Mouse (Mus musculus) cerebellum, postnatal 36 days (tissue): ENCODE data around the gene Pias3.
"Not testable (repeated sequence)": the region's sequence is repeated elsewhere in the genome, so short reads cannot be mapped to it uniquely, and the experiment has no call there.

Source experiments
- DNase-seq, 2 experiments: peaks; one replicate each; pipeline ENCODE4 v3.0.0; 2021 to 2022; ENCODE audit warnings: mixed read lengths in 2 of 2

The Pias3 gene

GRCm38 (mm10) chr3:96730785-96731184 is 34.6 kb downstream of the Pias3 start:
- no peak for DNase-seq

- DNase-seq: no peak
These were observed 37.8 kb downstream of the Pias3 start for GRCm38 (mm10) chr3:96733984-96734383.

- DNase-seq: no peak
These were observed 39.0 kb downstream of the Pias3 start for GRCm38 (mm10) chr3:96735200-96735599.

DNA sequence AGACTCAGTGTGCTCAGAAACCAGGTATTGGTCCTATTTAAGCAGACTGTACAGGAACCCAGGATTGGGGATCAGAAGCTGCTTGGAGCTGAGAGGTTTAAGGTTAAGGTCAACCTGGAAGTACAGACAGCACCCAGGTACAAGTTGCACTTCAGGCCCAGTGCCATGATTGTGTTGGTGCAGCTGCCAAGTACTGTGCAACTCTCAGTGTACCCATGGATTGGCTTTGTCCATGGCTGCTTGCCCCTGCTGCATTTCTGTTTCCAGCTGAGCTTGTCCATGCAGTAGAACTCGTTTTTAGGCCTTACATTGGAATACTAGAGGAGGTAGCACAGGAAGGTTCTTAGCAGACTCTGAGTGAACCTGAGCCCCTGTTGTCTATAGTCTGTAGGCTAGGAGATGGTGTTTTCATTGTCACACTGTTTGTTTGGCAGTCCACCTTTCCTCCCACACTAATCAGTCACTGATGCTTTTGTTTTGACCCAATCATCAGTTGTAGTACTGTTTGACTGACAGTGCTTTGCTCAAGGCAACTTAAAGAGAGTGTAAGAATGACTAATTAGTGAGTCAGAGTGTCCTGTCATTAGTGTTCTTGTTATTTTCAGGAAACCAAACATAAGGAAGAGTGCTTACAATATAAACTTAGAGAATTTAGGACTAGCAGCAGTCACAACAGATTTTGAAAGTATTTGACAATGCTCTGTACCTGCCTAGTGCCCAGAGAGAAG is 41.0 kb downstream of the Pias3 start:
- DNase-seq: no peak

DNA sequence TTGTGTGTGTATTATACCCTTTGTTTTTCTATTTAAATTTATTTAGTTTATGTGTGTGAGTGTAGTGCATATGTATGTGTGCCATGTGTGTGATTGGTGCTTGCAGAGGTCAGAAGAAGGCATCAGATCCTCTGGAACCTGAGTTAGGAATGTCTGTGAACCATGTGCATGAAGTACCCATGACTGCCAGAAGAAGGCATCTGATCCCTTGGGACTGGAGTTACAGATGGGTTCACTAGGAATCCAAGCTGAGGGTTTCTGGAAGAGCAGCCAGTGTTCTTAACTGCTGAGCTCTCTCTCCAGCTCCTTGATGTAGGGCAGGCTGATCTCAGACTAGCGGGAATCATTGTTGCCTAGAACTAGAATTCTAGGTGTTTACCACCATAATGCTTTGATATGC is 41.8 kb downstream of the Pias3 start:
- no peak for DNase-seq

DNA sequence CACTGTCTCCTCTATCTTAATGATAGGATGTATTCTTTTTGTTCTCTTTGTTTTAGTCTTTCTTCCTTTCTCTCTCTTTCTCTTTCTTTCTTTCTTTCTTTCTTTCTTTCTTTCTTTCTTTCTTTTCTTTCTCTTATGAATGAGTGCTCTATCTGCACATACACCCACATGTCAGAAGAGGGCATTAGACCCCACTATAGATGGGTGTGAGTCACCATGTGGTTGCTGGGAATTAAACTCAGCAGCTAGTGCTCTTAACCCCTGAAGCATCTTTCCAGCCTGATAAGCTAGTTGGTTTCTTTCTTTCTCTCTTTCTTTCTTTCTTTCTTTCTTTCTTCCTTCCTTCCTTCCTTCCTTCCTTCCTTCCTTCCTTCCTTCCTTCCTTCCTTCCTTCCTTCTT is 44.1 kb downstream of the Pias3 start:
- DNase-seq: not testable (repeated sequence)

- no peak for DNase-seq
These were observed 48.2 kb downstream of the Pias3 start for GRCm38 (mm10) chr3:96744348-96744747.

- no peak for DNase-seq
These were observed 50.6 kb downstream of the Pias3 start for GRCm38 (mm10) chr3:96746829-96747228.
